Mouse (Mus musculus): ENCODE measurements at regions not wholly inside any gene's neighbourhood (a gene's known extent, or its start where the extent isn't known, plus 50 kb on each side); places are given as distances from the start of the nearest gene placed in this dataset.

- DNase-seq = no peak
Measured at GRCm38 (mm10) chr4:55134339-55134738, 189.5 kb downstream of the Zfp462 start.

GRCm38 (mm10) chr4:55134791-55135190, 189.9 kb downstream of the Zfp462 start:
- no peak for DNase-seq

GRCm38 (mm10) chr4:55136283-55136682, 191.4 kb downstream of the Zfp462 start:
- no peak for DNase-seq

- no peak for DNase-seq
Measured at GRCm38 (mm10) chr4:55137781-55138394, 193.0 kb downstream of the Zfp462 start.

GRCm38 (mm10) chr4:55141317-55141716, 196.5 kb downstream of the Zfp462 start:
- no peak for DNase-seq

- no peak for DNase-seq
Measured at GRCm38 (mm10) chr4:55141923-55142732, 197.3 kb downstream of the Zfp462 start.

- DNase-seq = no peak
Measured at GRCm38 (mm10) chr4:55143400-55143799, 198.6 kb downstream of the Zfp462 start.

GRCm38 (mm10) chr4:55144995-55145394, 200.1 kb downstream of the Zfp462 start:
- DNase-seq = no peak

- no peak for DNase-seq
Measured at GRCm38 (mm10) chr4:55145968-55146367, 201.1 kb downstream of the Zfp462 start.

GRCm38 (mm10) chr4:55148380-55148779, 201.5 kb upstream of the Rad23b start:
- DNase-seq = no peak

GRCm38 (mm10) chr4:55154556-55154955, 195.3 kb upstream of the Rad23b start:
- DNase-seq = no peak

GRCm38 (mm10) chr4:55158166-55158739, 191.6 kb upstream of the Rad23b start:
- no peak for DNase-seq

- DNase-seq = no peak
Measured at GRCm38 (mm10) chr4:55166266-55166665, 183.6 kb upstream of the Rad23b start.

- DNase-seq = no peak
Measured at GRCm38 (mm10) chr4:55169063-55169462, 180.8 kb upstream of the Rad23b start.

- peak; percentile 22 to 23 for DNase-seq
Measured at GRCm38 (mm10) chr4:55172334-55172891, 177.4 kb upstream of the Rad23b start.

- DNase-seq = no peak
Measured at GRCm38 (mm10) chr4:55176026-55176425, 173.8 kb upstream of the Rad23b start.

- DNase-seq = no peak
Measured at GRCm38 (mm10) chr4:55179456-55179855, 170.4 kb upstream of the Rad23b start.

GRCm38 (mm10) chr4:55183519-55183918, 166.3 kb upstream of the Rad23b start:
- no peak for DNase-seq

- no peak for DNase-seq
Measured at GRCm38 (mm10) chr4:55188716-55189115, 161.1 kb upstream of the Rad23b start.

GRCm38 (mm10) chr4:55190586-55190985, 159.3 kb upstream of the Rad23b start:
- no peak for DNase-seq

- DNase-seq = no peak
Measured at GRCm38 (mm10) chr4:55194061-55194460, 155.8 kb upstream of the Rad23b start.

- no peak for DNase-seq
Measured at GRCm38 (mm10) chr4:55194552-55194951, 155.3 kb upstream of the Rad23b start.
